Mouse (Mus musculus) embryonic facial prominence, embryonic 14.5 days (tissue): ENCODE measurements at regions not wholly inside any gene's neighbourhood (a gene's known extent, or its start where the extent isn't known, plus 50 kb on each side); places are given as distances from the start of the nearest gene placed in this dataset.

Experiments used
- ATAC-seq: fragments of 200-750 bp; cut with Nextera tagmentation; 2 replicates; pipeline ENCODE4 v1.8.0; 2017; ENCODE audit warnings: low read depth, moderate number of reproducible peaks, moderate TSS enrichment
- DNase-seq: peaks from one replicate; pipeline ENCODE4 v3.0.0-alpha.2; 2015; ENCODE audit warnings: low spot score
- H3K27ac ChIP-seq: fragments of 300-500 bp; sonication (generic); replicated peaks from 2 replicates; pipeline ENCODE4 v1.5.1; 2014; ENCODE audit warnings: low read depth, mild to moderate bottlenecking, low read length, moderate library complexity
- H3K27me3 ChIP-seq: fragments of 300-500 bp; sonication (generic); replicated peaks from 2 replicates; pipeline ENCODE4 v1.6.1; 2014; ENCODE audit warnings: low read length; ENCODE audit not compliant: control insufficient read depth, insufficient read depth
- H3K36me3 ChIP-seq: fragments of 300-500 bp; sonication (generic); 2 replicates; pipeline ENCODE4 v1.6.1; 2014; ENCODE audit warnings: low read length, mixed read lengths; ENCODE audit not compliant: control insufficient read depth, insufficient read depth
- H3K4me1 ChIP-seq: fragments of 300-500 bp; sonication (generic); 2 replicates; pipeline ENCODE4 v1.6.1; 2014; ENCODE audit warnings: antibody characterized with exemption, low read length; ENCODE audit not compliant: control insufficient read depth, insufficient read depth
- H3K4me2 ChIP-seq: fragments of 300-500 bp; sonication (generic); 2 replicates; pipeline ENCODE4 v1.6.1; 2014; ENCODE audit warnings: low read depth, mild to moderate bottlenecking, low read length, moderate library complexity, mixed read lengths
- H3K4me3 ChIP-seq: fragments of 300-500 bp; sonication (generic); 2 replicates; pipeline ENCODE4 v1.5.1; 2014; ENCODE audit warnings: low read depth, mild to moderate bottlenecking, low read length
- H3K9ac ChIP-seq: fragments of 300-500 bp; sonication (generic); 2 replicates; pipeline ENCODE4 v1.6.1; 2014; ENCODE audit warnings: low read depth, mild to moderate bottlenecking, low read length, moderate library complexity, mixed read lengths
- H3K9me3 ChIP-seq: fragments of 300-500 bp; sonication (generic); 2 replicates; pipeline ENCODE4 v1.6.1; 2016; ENCODE audit warnings: low read length; ENCODE audit not compliant: control insufficient read depth
- WGBS: fragments of 180-500 bp; shearing (Covaris S2); extraction: QIAGEN DNeasy Blood & Tissue Kit; methylation state at CpG from one replicate; pipeline ENCODE4 v1.1.7; 2014; 5-methylcytosine and 5-hydroxymethylcytosine counted together

GRCm38 (mm10) chr2:106499227-106499928 is 193.7 kb upstream of the Mpped2 start:
- H3K36me3 ChIP-seq, result no peaks in the 10 kb centered on the region
- ATAC-seq, result no peak
- H3K4me3 ChIP-seq, result no peak overlapping the region
- no peak overlapping the region for H3K9ac ChIP-seq
- H3K27me3 ChIP-seq, result no peaks in the 10 kb centered on the region
- no peak overlapping the region for H3K27ac ChIP-seq
- H3K4me2 ChIP-seq, result no peak overlapping the region
- H3K4me1 ChIP-seq, result peaks cover 10% of the 10 kb centered on the region; the same call in 1 of the 2 replicates
- peak; percentile 61 for DNase-seq
- 30% methylated on average over 3 of the region's 3 CpGs for WGBS
- no peaks in the 10 kb centered on the region for H3K9me3 ChIP-seq

GRCm38 (mm10) chr2:106504933-106505420 is 188.1 kb upstream of the Mpped2 start:
- Histone ChIP-seq H3K36me3 (no peaks in the 10 kb centered on the region), H3K9me3 (no peaks in the 10 kb centered on the region), H3K27ac (no peak overlapping the region), H3K27me3 (no peaks in the 10 kb centered on the region), H3K4me3 (no peak overlapping the region), H3K9ac (no peak overlapping the region), H3K4me1 (0 out of 2 replicates have a peak, but pooled peaks cover 1% of the 10 kb centered on the region), H3K4me2 (no peak overlapping the region)
- DNase-seq (no peak), ATAC-seq (no peak)
- 79% methylated on average over 1 of the region's 1 CpGs for WGBS

- WGBS, result 87% methylated on average over 9 of the region's 9 CpGs
Measured at GRCm38 (mm10) chr2:106511889-106512288, 181.2 kb upstream of the Mpped2 start.

GRCm38 (mm10) chr2:106512338-106513024 is 180.6 kb upstream of the Mpped2 start:
- ATAC-seq, result no peak
- Histone ChIP-seq H3K4me3 (no peak overlapping the region), H3K27ac (no peak overlapping the region), H3K4me2 (no peak overlapping the region), H3K4me1 (no peaks in the 10 kb centered on the region), H3K36me3 (no peaks in the 10 kb centered on the region), H3K9me3 (no peaks in the 10 kb centered on the region), H3K9ac (no peak overlapping the region), H3K27me3 (no peaks in the 10 kb centered on the region)
- WGBS, result 47% methylated on average over 14 of the region's 14 CpGs
- no peak for DNase-seq

More at GRCm38 (mm10) chr2:106511889-106512288, 181.2 kb upstream of the Mpped2 start:
- no peak for DNase-seq
- Histone ChIP-seq H3K4me2 (no peak overlapping the region), H3K36me3 (no peaks in the 10 kb centered on the region), H3K9ac (no peak overlapping the region), H3K4me3 (no peak overlapping the region), H3K27me3 (no peaks in the 10 kb centered on the region), H3K27ac (no peak overlapping the region), H3K4me1 (no peaks in the 10 kb centered on the region), H3K9me3 (no peaks in the 10 kb centered on the region)
- ATAC-seq, result no peak

DNA sequence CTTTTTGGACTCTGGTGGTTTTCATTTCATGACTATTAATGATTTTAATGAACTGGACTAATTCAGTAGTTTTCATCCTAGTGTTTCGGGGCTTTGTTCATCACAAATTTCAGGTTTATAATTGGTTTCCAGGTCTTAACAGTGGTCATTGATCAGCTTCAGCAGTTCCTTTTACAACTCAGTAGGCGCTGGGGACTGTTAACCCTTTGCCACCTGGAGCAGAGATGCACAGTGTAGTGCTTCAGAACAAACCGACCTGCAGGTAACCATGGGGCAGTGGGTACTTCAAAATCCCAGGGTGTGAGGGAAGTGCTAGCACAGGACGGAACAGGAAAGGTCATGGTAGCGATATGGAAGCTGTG is 180.1 kb upstream of the Mpped2 start:
- ATAC-seq (no peak), DNase-seq (no peak)
- H3K4me3 ChIP-seq, result no peak overlapping the region
- H3K36me3 ChIP-seq, result no peaks in the 10 kb centered on the region
- no peak overlapping the region for H3K4me2 ChIP-seq
- no peak overlapping the region for H3K9ac ChIP-seq
- no peaks in the 10 kb centered on the region for H3K9me3 ChIP-seq
- no peaks in the 10 kb centered on the region for H3K27me3 ChIP-seq
- 53% methylated on average over 5 of the region's 5 CpGs for WGBS
- H3K4me1 ChIP-seq, result no peaks in the 10 kb centered on the region
- no peak overlapping the region for H3K27ac ChIP-seq

- Histone ChIP-seq H3K27me3 (no peaks in the 10 kb centered on the region), H3K4me2 (no peak overlapping the region), H3K4me3 (no peak overlapping the region), H3K9me3 (no peaks in the 10 kb centered on the region), H3K36me3 (no peaks in the 10 kb centered on the region), H3K9ac (no peak overlapping the region), H3K4me1 (no peaks in the 10 kb centered on the region), H3K27ac (no peak overlapping the region)
- no peak for DNase-seq
- WGBS, result 73% methylated on average over 5 of the region's 5 CpGs
- no peak for ATAC-seq
Measured at GRCm38 (mm10) chr2:106517224-106517623, 175.8 kb upstream of the Mpped2 start.

DNA sequence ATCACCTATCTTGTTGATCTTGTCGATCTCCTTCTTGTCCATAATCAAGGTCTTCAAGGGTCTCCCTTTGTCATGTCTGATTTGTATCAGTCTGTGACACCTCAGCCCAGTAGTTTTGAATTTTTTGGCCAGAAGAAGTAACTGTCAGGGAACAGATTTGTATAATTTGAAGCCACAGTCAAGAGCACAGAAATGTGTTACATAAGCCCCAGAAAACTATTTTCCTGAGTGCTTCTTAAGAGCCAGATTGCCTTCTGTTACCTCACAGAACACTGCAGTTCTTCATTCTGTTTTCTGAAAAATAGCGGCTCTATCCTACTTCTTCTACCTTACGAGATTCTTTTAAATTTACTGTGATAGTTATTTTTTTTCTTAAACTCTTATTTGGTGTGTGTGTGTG is 170.1 kb upstream of the Mpped2 start:
- Histone ChIP-seq H3K9ac (no peak overlapping the region), H3K9me3 (no peaks in the 10 kb centered on the region), H3K4me1 (no peaks in the 10 kb centered on the region), H3K27me3 (no peaks in the 10 kb centered on the region), H3K4me2 (no peak overlapping the region), H3K27ac (no peak overlapping the region), H3K4me3 (no peak overlapping the region), H3K36me3 (no peaks in the 10 kb centered on the region)
- ATAC-seq (no peak), DNase-seq (no peak)
- 88% methylated on average over 3 of the region's 3 CpGs for WGBS

GRCm38 (mm10) chr2:106527008-106527407 is 166.1 kb upstream of the Mpped2 start:
- H3K27ac ChIP-seq, result no peak overlapping the region
- H3K27me3 ChIP-seq, result no peaks in the 10 kb centered on the region
- H3K36me3 ChIP-seq, result no peaks in the 10 kb centered on the region
- no peak overlapping the region for H3K4me3 ChIP-seq
- DNase-seq, result peak; percentile 73
- ATAC-seq, result peak; percentile 86
- 54% methylated on average over 2 of the region's 2 CpGs for WGBS
- H3K4me1 ChIP-seq, result no peaks in the 10 kb centered on the region
- no peaks in the 10 kb centered on the region for H3K9me3 ChIP-seq
- H3K4me2 ChIP-seq, result no peak overlapping the region
- no peak overlapping the region for H3K9ac ChIP-seq

DNA sequence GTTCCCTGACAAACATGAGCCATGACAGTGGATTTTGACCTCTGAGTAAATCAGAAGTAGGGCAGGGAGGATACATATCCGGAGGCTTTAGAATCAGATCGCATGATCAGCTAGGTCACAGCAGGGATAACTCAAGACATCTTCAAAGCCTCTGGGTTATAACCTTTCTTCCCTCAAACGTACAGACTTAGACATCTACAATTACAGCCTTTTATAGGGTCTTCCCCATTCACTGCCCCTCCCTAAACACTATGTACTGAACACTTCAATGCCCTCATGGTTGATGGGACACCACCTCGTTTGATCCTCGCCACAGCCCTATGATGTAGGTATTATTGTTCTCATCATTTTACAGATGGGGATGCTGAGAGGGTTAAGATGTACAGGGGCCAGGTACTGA is 163.8 kb upstream of the Mpped2 start:
- H3K36me3 ChIP-seq, result no peaks in the 10 kb centered on the region
- no peak overlapping the region for H3K27ac ChIP-seq

More for the DNA sequence above, 163.8 kb upstream of the Mpped2 start:
- 58% methylated on average over 5 of the region's 5 CpGs for WGBS
- H3K9me3 ChIP-seq, result no peaks in the 10 kb centered on the region
- H3K9ac ChIP-seq, result no peak overlapping the region
- H3K27me3 ChIP-seq, result no peaks in the 10 kb centered on the region
- no peak overlapping the region for H3K4me2 ChIP-seq
- H3K4me1 ChIP-seq, result no peaks in the 10 kb centered on the region
- DNase-seq (no peak), ATAC-seq (no peak)
- no peak overlapping the region for H3K4me3 ChIP-seq
